Mouse (Mus musculus) layer of hippocampus, adult 9-10 months (tissue): ENCODE measurements at regions not wholly inside any gene's neighbourhood (a gene's known extent, or its start where the extent isn't known, plus 50 kb on each side); places are given as distances from the start of the nearest gene placed in this dataset.

Experiments
- DNase-seq: peaks from one replicate; pipeline ENCODE4 v3.0.0; 2022; ENCODE audit warnings: low spot score

GRCm38 (mm10) chr1:81516575-81517210 lies 439.9 kb downstream of the Nyap2 start:
- DNase-seq = no peak

DNA sequence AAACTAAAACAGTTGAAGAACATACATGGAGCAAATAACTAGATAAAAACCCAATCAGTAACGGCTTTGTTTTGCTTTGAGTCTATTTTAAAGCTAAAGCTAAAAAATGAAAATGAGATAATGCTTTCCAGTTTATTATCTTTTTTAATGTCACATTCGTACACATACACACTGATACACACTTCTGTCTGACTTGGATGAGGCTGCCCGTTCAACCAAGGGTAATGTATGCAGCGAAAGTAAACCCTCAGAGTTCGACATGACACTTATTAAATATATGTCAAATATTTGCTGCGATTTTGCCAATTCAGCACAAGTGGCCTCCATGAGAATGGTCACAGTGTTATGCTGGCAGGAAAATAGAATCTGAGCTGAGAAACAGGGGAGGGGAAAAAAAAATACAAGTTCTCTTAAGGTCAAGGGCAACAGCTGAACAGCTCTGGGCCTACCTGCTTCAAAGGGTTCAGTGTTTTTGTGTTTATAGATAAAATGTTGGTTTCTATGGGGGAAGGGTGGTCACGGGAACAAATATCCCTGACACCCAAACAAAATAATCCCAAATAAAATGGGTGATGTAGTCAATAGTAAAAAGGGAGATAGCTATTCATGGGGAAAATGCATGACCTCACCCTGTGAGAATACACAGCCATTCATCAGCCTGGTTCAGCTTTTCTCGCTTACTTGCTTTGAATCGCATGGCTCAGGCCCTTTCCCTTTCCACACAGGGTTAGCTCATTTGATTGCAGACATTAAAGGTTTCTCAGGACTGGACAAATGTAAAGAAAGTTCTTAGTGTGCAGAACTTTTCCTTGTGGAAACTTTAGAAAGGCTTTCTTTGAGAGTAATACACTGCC lies 443.9 kb downstream of the Nyap2 start:
- DNase-seq = no peak

GRCm38 (mm10) chr1:81522929-81523328 lies 446.2 kb downstream of the Nyap2 start:
- no peak for DNase-seq

- DNase-seq = no peak
Observed at GRCm38 (mm10) chr1:81525821-81526220, 449.1 kb downstream of the Nyap2 start.

DNA sequence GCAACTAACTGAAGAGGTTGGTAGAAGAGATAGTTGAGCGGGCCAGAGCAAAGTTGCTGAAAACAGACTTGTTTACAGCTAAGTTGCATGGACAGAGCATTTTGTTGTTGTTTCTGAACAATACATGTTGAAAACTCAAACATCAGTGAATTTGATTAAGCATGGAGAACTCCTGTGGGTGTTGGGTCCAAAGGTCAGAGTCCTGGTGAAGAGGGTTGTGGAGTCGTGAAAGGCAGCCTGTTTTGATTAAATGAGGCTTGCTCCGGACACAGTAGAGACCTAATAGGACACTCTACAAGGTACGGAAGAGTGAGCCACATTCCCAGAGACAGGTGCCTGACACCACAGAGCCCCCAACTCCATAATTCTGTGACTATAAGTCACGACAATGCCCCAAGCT lies 461.1 kb downstream of the Nyap2 start:
- DNase-seq = no peak

DNA sequence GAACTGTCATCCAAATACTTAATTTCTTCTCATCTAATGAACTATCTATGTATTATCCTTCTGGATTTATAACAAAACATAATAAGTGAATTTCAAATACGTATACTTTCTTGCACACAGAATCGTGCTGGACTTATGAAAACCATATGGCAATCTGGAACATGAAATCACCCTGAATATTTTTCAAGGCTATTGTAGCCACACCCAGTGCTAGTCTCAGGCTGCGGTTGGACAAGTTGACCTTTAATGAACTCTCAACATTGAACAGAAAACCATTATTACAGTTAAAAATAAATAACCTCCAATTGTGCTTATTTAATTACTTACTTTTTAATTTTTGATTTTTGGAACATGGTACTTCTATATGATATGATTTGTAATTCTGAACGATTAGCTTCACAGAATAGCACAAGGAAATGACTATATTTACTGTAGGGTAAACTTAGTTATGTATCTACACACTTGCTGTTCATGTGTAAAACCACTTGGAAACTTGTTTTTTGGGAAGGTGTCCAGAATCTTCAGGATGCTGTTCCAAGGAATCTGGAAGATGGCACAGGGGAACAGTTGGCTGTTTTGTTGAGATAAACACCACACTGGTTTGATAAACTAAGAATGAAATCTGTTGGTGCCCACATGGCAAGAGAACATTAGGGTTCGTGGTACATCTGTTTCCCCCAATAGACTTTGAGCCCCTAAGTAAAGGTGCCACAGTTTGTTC lies 463.0 kb downstream of the Nyap2 start:
- DNase-seq = no peak

GRCm38 (mm10) chr1:81548906-81549305 lies 472.2 kb downstream of the Nyap2 start:
- DNase-seq = no peak

DNA sequence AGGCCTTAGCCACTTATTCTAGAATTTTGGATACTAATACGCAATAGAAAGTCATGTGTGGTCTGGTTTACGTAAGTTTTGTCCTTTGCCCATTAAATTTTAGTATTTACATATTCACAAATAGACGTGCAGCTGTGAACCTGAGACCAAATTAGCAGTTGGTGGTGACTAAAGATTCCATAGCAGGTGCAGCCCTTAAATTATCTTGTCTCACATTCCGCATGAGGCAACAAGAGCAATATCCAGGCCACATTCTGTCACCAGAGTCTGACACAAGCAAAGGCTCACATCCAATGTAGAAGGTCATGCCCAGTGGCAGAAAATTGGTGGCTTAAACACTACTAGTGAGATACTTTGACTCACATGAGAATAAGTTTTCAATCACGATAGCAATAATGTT lies 473.0 kb downstream of the Nyap2 start:
- no peak for DNase-seq

DNA sequence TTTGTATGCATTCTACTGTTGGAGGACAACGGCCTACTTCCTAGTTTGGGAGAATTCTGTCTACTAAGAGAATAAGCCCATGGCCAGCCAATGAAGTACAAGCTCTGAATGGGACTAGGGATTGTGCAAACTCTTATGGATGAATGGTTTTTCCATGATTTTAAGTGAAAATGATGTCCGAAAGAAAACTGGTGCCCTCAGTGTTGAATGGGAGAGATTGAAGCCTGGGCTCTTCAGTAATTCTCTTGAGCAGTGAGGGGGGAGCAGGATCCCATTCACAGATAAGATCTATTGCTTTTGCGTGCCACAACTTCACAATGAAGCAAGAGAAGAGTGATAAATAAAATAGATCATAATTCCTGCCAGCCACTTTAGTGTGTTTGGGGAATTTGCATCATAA lies 476.0 kb downstream of the Nyap2 start:
- DNase-seq = no peak

- DNase-seq = no peak
Observed at GRCm38 (mm10) chr1:81576965-81577664, 500.4 kb downstream of the Nyap2 start.

DNA sequence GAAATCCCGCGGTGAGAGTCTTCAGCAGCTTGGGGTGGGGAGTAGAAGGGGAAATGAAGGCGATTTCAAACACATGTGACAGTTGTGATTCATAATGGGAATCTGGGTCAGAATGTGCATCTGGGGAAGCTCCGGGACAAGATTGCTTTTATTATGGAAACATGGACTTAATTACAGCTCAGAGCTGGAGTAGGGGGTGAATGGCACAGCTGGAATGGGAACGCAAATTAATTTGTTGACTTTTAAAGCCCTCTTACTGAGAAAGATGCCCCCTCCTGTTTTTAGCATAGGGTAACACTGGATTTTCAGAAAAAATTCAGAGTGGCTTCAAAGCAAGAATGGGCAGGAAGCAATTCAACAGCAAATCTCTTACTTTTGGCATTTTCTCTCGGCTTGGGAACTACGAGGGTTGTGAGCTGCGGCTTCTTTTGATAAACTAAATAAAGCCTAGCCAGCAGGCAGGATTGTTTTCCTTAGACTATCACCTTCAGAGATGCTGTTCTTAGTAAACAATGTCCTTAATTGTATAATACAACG lies 501.0 kb downstream of the Nyap2 start:
- DNase-seq = no peak

DNA sequence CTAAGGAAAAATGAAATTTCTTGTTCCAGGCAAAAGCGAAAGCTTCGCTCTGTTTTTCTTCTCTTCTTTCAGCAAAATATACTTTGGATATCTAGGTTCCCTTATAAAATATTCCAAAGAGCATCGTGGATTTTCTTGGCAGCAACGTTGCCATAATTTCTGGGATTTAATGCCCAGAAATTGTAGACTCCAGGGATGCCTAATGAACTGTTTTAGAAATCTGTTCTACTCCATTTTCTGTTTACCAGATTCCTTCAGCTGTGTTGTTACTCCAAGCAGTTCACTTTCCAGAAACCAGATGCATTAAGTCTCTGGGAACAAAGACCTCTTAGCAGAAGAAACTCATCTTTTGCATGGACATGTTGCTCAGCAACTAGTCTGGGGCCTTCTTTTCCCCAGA lies 504.5 kb downstream of the Nyap2 start:
- DNase-seq = no peak

GRCm38 (mm10) chr1:81587780-81588307 lies 511.1 kb downstream of the Nyap2 start:
- DNase-seq = no peak

- DNase-seq = no peak
Observed at GRCm38 (mm10) chr1:81591623-81592022, 514.9 kb downstream of the Nyap2 start.

- peak; percentile 27 for DNase-seq
Observed at GRCm38 (mm10) chr1:81593280-81594182, 516.8 kb downstream of the Nyap2 start.

GRCm38 (mm10) chr1:81594183-81594515 lies 517.4 kb downstream of the Nyap2 start:
- no peak for DNase-seq

DNA sequence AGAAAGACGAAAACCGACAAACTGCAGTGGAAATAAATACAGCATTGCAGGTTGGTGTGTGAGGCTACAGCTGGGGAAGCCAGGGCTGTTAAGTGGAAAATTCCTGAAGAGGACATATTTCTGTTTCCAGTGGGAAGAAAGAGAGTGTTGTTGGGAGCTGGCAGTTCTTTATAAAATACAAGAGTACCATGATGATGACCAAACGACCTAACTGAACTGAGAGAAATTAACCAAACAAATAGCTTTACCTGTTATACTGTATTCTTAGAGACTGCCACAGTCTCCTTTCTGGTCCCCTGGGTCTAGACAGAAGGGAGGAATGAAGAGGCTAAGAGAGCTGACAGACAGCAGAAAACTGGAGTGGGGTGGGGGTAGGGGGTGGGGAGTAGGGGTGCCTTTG lies 517.9 kb downstream of the Nyap2 start:
- no peak for DNase-seq

DNA sequence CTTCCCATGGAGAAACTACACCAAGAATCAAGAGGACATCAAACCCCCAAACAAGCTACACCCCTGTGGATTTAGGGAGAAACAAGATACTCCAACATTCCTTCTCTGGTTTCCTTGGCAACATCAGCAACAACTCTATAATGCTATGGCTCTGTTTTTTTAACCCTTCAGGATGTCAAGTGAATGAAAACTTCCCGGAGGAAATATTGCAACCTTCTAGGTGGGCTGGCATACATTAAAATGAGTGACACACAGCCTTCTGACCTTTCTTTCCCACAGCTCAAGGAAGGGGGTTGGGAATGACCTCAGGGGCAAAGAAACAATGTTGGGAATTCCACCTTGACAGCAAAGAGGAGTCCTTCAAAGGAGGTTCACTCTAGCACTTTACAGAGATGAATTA lies 532.0 kb downstream of the Nyap2 start:
- DNase-seq = no peak

DNA sequence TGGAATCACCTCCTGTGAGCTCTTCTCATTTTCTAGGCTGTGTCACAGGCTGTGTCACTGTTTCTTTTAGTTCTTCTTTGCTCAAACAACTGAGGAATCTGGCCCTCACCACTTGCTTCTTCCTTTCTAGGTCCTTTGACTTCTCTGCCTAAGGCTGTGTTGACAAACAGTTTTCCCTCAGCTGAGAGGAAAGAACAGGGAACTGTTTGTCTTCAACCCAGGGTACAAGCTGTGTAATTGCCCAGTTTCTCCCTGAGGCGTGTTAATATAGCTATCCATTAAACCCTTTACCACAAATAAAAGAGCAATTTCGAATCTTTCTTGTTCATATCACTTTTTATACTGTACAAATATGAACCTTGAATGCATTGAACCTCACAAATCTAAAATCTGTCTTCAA lies 542.1 kb downstream of the Nyap2 start:
- DNase-seq = no peak

DNA sequence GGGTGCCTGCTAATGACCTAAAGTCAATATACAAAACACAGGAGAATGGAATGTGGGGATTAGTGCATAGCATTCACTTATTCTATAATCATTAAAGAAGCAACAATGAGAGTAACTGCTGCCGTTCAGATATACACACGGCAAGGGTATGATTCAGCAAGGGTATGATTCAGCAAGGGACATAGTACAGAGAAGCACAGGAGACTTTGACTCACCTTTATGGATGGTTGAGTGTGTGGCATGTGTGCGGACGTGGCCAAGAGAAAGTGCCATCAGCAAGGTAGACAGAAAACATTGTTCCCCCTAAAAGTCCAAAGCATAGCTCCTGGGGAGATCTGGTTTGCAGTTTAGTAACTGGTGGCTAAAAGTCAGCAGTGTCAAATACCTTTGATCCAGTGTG lies 547.4 kb downstream of the Nyap2 start:
- DNase-seq = no peak

- DNase-seq = no peak
Observed at GRCm38 (mm10) chr1:81632704-81633103, 556.0 kb downstream of the Nyap2 start.
